Mouse (Mus musculus): ENCODE measurements at regions not wholly inside any gene's neighbourhood (a gene's known extent, or its start where the extent isn't known, plus 50 kb on each side); places are given as distances from the start of the nearest gene placed in this dataset.

- Histone ChIP-seq H3K27ac (ENCODE audit: low read depth, low read length) (no peak overlapping the region), H3K9me3 (ENCODE audit: control insufficient read depth, low read length) (no peaks in the 10 kb centered on the region), H3K4me3 (ENCODE audit: low read depth, low read length) (no peak overlapping the region), H3K4me1 (ENCODE audit: control insufficient read depth, insufficient read depth, low read length) (no peaks in the 10 kb centered on the region), H3K27me3 (ENCODE audit: control insufficient read depth, insufficient read depth, low read length) (no peaks in the 10 kb centered on the region), H3K36me3 (ENCODE audit: control insufficient read depth, insufficient read depth, low read length) (no peaks in the 10 kb centered on the region), H3K4me2 (no peak overlapping the region), H3K9ac (ENCODE audit: low read length) (no peak overlapping the region)
- no peak for ATAC-seq (ENCODE audit: low FRiP score)
- WGBS = 96% methylated on average over 6 of the region's 6 CpGs
- peak; percentile 39 for DNase-seq (ENCODE audit: low spot score, missing footprints)
Measured at GRCm38 (mm10) chr3:120733332-120733731, 438.2 kb downstream of the Rwdd3 start.

- Histone ChIP-seq H3K4me2 (no peak overlapping the region), H3K27ac (ENCODE audit: low read depth, low read length) (no peak overlapping the region), H3K4me3 (ENCODE audit: low read depth, low read length) (no peak overlapping the region), H3K9me3 (ENCODE audit: control insufficient read depth, low read length) (no peaks in the 10 kb centered on the region), H3K4me1 (ENCODE audit: control insufficient read depth, insufficient read depth, low read length) (no peaks in the 10 kb centered on the region), H3K36me3 (ENCODE audit: control insufficient read depth, insufficient read depth, low read length) (no peaks in the 10 kb centered on the region), H3K27me3 (ENCODE audit: control insufficient read depth, insufficient read depth, low read length) (no peaks in the 10 kb centered on the region), H3K9ac (ENCODE audit: low read length) (no peak overlapping the region)
- 94% methylated on average over 8 of the region's 8 CpGs for WGBS
- DNase-seq (ENCODE audit: low spot score, missing footprints) = no peak
- ATAC-seq (ENCODE audit: low FRiP score) = no peak
Measured at GRCm38 (mm10) chr3:120732391-120732790, 439.1 kb downstream of the Rwdd3 start.

GRCm38 (mm10) chr3:120731287-120731686, 440.2 kb downstream of the Rwdd3 start:
- DNase-seq (ENCODE audit: low spot score, missing footprints) = no peak
- no peak overlapping the region for H3K4me2 ChIP-seq
- no peak overlapping the region for H3K4me3 ChIP-seq (ENCODE audit: low read depth, low read length)
- no peaks in the 10 kb centered on the region for H3K36me3 ChIP-seq (ENCODE audit: control insufficient read depth, insufficient read depth, low read length)
- no peak for ATAC-seq (ENCODE audit: low FRiP score)
- no peaks in the 10 kb centered on the region for H3K9me3 ChIP-seq (ENCODE audit: control insufficient read depth, low read length)
- no peaks in the 10 kb centered on the region for H3K4me1 ChIP-seq (ENCODE audit: control insufficient read depth, insufficient read depth, low read length)
- no peak overlapping the region for H3K9ac ChIP-seq (ENCODE audit: low read length)
- no peaks in the 10 kb centered on the region for H3K27me3 ChIP-seq (ENCODE audit: control insufficient read depth, insufficient read depth, low read length)
- no peak overlapping the region for H3K27ac ChIP-seq (ENCODE audit: low read depth, low read length)
- WGBS = 82% methylated on average over 9 of the region's 9 CpGs

- Histone ChIP-seq H3K27ac (ENCODE audit: low read depth, low read length) (no peak overlapping the region), H3K4me3 (ENCODE audit: low read depth, low read length) (no peak overlapping the region), H3K36me3 (ENCODE audit: control insufficient read depth, insufficient read depth, low read length) (no peaks in the 10 kb centered on the region), H3K4me2 (no peak overlapping the region), H3K27me3 (ENCODE audit: control insufficient read depth, insufficient read depth, low read length) (no peaks in the 10 kb centered on the region), H3K9ac (ENCODE audit: low read length) (no peak overlapping the region), H3K9me3 (ENCODE audit: control insufficient read depth, low read length) (no peaks in the 10 kb centered on the region), H3K4me1 (ENCODE audit: control insufficient read depth, insufficient read depth, low read length) (no peaks in the 10 kb centered on the region)
- ATAC-seq (ENCODE audit: low FRiP score) (no peak), DNase-seq (ENCODE audit: low spot score, missing footprints) (no peak)
- 82% methylated on average over 4 of the region's 4 CpGs for WGBS
Measured at GRCm38 (mm10) chr3:120730225-120730624, 441.3 kb downstream of the Rwdd3 start.

GRCm38 (mm10) chr3:120729671-120730070, 441.8 kb downstream of the Rwdd3 start:
- Histone ChIP-seq H3K4me1 (ENCODE audit: control insufficient read depth, insufficient read depth, low read length) (no peaks in the 10 kb centered on the region), H3K36me3 (ENCODE audit: control insufficient read depth, insufficient read depth, low read length) (no peaks in the 10 kb centered on the region), H3K27me3 (ENCODE audit: control insufficient read depth, insufficient read depth, low read length) (no peaks in the 10 kb centered on the region), H3K4me3 (ENCODE audit: low read depth, low read length) (no peak overlapping the region), H3K4me2 (no peak overlapping the region), H3K27ac (ENCODE audit: low read depth, low read length) (no peak overlapping the region), H3K9me3 (ENCODE audit: control insufficient read depth, low read length) (no peaks in the 10 kb centered on the region), H3K9ac (ENCODE audit: low read length) (no peak overlapping the region)
- ATAC-seq (ENCODE audit: low FRiP score) (peak; percentile 82), DNase-seq (ENCODE audit: low spot score, missing footprints) (peak; percentile 84)
- 35% methylated on average over 5 of the region's 5 CpGs for WGBS

- H3K36me3 ChIP-seq (ENCODE audit: control insufficient read depth, insufficient read depth, low read length) = no peaks in the 10 kb centered on the region
- ATAC-seq (ENCODE audit: low FRiP score) = no peak
- no peaks in the 10 kb centered on the region for H3K27me3 ChIP-seq (ENCODE audit: control insufficient read depth, insufficient read depth, low read length)
Measured at GRCm38 (mm10) chr3:120685227-120685626, 486.3 kb downstream of the Rwdd3 start.

GRCm38 (mm10) chr3:120675906-120676305, 495.6 kb downstream of the Rwdd3 start:
- no peaks in the 10 kb centered on the region for H3K36me3 ChIP-seq (ENCODE audit: control insufficient read depth, insufficient read depth, low read length)
- H3K9ac ChIP-seq (ENCODE audit: low read length) = no peak overlapping the region
- no peak for DNase-seq (ENCODE audit: low spot score, missing footprints)
- no peak for ATAC-seq (ENCODE audit: low FRiP score)
- H3K27me3 ChIP-seq (ENCODE audit: control insufficient read depth, insufficient read depth, low read length) = no peaks in the 10 kb centered on the region
- no peak overlapping the region for H3K4me2 ChIP-seq
- 90% methylated on average over 2 of the region's 2 CpGs for WGBS
- H3K4me3 ChIP-seq (ENCODE audit: low read depth, low read length) = no peak overlapping the region
- H3K9me3 ChIP-seq (ENCODE audit: control insufficient read depth, low read length) = no peaks in the 10 kb centered on the region
- no peaks in the 10 kb centered on the region for H3K4me1 ChIP-seq (ENCODE audit: control insufficient read depth, insufficient read depth, low read length)
- no peak overlapping the region for H3K27ac ChIP-seq (ENCODE audit: low read depth, low read length)

More at GRCm38 (mm10) chr3:120685227-120685626, 486.3 kb downstream of the Rwdd3 start:
- 77% methylated on average over 4 of the region's 4 CpGs for WGBS
- DNase-seq (ENCODE audit: low spot score, missing footprints) = no peak
- Histone ChIP-seq H3K4me1 (ENCODE audit: control insufficient read depth, insufficient read depth, low read length) (no peaks in the 10 kb centered on the region), H3K9me3 (ENCODE audit: control insufficient read depth, low read length) (no peaks in the 10 kb centered on the region), H3K27ac (ENCODE audit: low read depth, low read length) (no peak overlapping the region), H3K9ac (ENCODE audit: low read length) (no peak overlapping the region), H3K4me3 (ENCODE audit: low read depth, low read length) (no peak overlapping the region), H3K4me2 (no peak overlapping the region)

GRCm38 (mm10) chr3:120668654-120669053, 502.8 kb downstream of the Rwdd3 start:
- WGBS = 93% methylated on average over 3 of the region's 3 CpGs
- H3K4me2 ChIP-seq = no peak overlapping the region
- ATAC-seq (ENCODE audit: low FRiP score) (no peak), DNase-seq (ENCODE audit: low spot score, missing footprints) (no peak)
- no peaks in the 10 kb centered on the region for H3K27me3 ChIP-seq (ENCODE audit: control insufficient read depth, insufficient read depth, low read length)
- no peaks in the 10 kb centered on the region for H3K36me3 ChIP-seq (ENCODE audit: control insufficient read depth, insufficient read depth, low read length)
- no peaks in the 10 kb centered on the region for H3K9me3 ChIP-seq (ENCODE audit: control insufficient read depth, low read length)
- no peak overlapping the region for H3K4me3 ChIP-seq (ENCODE audit: low read depth, low read length)
- no peak overlapping the region for H3K9ac ChIP-seq (ENCODE audit: low read length)
- no peak overlapping the region for H3K27ac ChIP-seq (ENCODE audit: low read depth, low read length)
- no peaks in the 10 kb centered on the region for H3K4me1 ChIP-seq (ENCODE audit: control insufficient read depth, insufficient read depth, low read length)

- no peak for ATAC-seq (ENCODE audit: low FRiP score)
Measured at GRCm38 (mm10) chr3:120662521-120662920, 509.0 kb downstream of the Rwdd3 start.

GRCm38 (mm10) chr3:120660776-120661175, 510.7 kb downstream of the Rwdd3 start:
- Histone ChIP-seq H3K9me3 (ENCODE audit: control insufficient read depth, low read length) (no peaks in the 10 kb centered on the region), H3K4me2 (no peak overlapping the region), H3K4me3 (ENCODE audit: low read depth, low read length) (no peak overlapping the region), H3K4me1 (ENCODE audit: control insufficient read depth, insufficient read depth, low read length) (no peaks in the 10 kb centered on the region), H3K27ac (ENCODE audit: low read depth, low read length) (no peak overlapping the region), H3K9ac (ENCODE audit: low read length) (no peak overlapping the region), H3K27me3 (ENCODE audit: control insufficient read depth, insufficient read depth, low read length) (no peaks in the 10 kb centered on the region), H3K36me3 (ENCODE audit: control insufficient read depth, insufficient read depth, low read length) (no peaks in the 10 kb centered on the region)
- no peak for ATAC-seq (ENCODE audit: low FRiP score)
- WGBS = 72% methylated on average over 4 of the region's 4 CpGs
- DNase-seq (ENCODE audit: low spot score, missing footprints) = no peak

More at GRCm38 (mm10) chr3:120662521-120662920, 509.0 kb downstream of the Rwdd3 start:
- Histone ChIP-seq H3K36me3 (ENCODE audit: control insufficient read depth, insufficient read depth, low read length) (no peaks in the 10 kb centered on the region), H3K4me3 (ENCODE audit: low read depth, low read length) (no peak overlapping the region), H3K9me3 (ENCODE audit: control insufficient read depth, low read length) (no peaks in the 10 kb centered on the region), H3K9ac (ENCODE audit: low read length) (no peak overlapping the region), H3K4me1 (ENCODE audit: control insufficient read depth, insufficient read depth, low read length) (no peaks in the 10 kb centered on the region), H3K27ac (ENCODE audit: low read depth, low read length) (no peak overlapping the region), H3K27me3 (ENCODE audit: control insufficient read depth, insufficient read depth, low read length) (no peaks in the 10 kb centered on the region), H3K4me2 (no peak overlapping the region)
- DNase-seq (ENCODE audit: low spot score, missing footprints) = no peak
- WGBS = 98% methylated on average over 4 of the region's 4 CpGs
